In the genomic region with DNA sequence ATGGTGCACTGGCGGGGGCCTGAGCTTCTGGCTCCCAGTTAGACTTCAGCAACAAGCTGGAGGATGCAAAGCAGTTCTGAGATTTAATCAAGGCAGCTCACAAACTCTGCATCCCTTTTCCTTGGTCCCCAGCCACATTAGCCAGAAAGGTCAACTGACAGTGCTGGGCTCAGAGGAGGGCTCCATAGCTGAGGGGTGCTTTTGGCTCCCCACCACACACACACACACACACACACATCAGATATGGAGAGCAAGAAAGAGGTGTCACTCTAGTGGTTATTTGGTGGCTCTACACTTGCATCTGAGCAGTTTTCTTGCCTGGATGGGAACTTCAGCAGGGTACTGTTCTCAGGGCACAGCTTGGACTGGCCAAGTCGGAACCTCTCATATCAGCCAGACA, we compare ENCODE assay signal across 8 mouse cellular contexts. TPM values are rescaled to one million over a fixed set of nuclear protein-coding genes. Genes with fewer than 3 reads are reported as not detected.
DNase-seq lines count a peak whose midpoint lies in the region; ATAC-seq and TF ChIP-seq lines count a peak whose summit lies in the region.

No protein-coding gene starts in this region.

- H3K9ac ChIP-seq in embryonic facial prominence, embryonic 13.5 days: peak overlapping the region; percentile 58; the same call in 1 of the 2 replicates
- peak overlapping the region; percentile 51; the same call in 1 of the 2 replicates for H3K9ac ChIP-seq in hindbrain, postnatal 0 days (replicated peaks; ENCODE audit: low read length)
- 0 out of 2 replicates have a peak overlapping the region, but pooled peaks have one; percentile 11 for H3K9ac ChIP-seq in midbrain, embryonic 16.5 days (ENCODE audit: low read depth, low read length)

- H3K4me1 ChIP-seq in embryonic facial prominence, embryonic 13.5 days: peaks cover 14% of the 10 kb centered on the region
- H3K4me1 ChIP-seq in hindbrain, postnatal 0 days (ENCODE audit: insufficient read depth, low read length): peaks cover 12% of the 10 kb centered on the region; the same call in 1 of the 2 replicates
- H3K4me1 ChIP-seq in midbrain, embryonic 16.5 days (ENCODE audit: control insufficient read depth, insufficient read depth, low read length): peaks cover 14% of the 10 kb centered on the region

- ATAC-seq in embryonic facial prominence, embryonic 13.5 days (ENCODE audit: insufficient number of reproducible peaks, insufficient read depth, low FRiP score, low TSS enrichment, low read depth): no peak
- ATAC-seq in hindbrain, postnatal 0 days: peak; percentile 87
- peak; percentile 38; the same call in 1 of the 2 replicates for ATAC-seq in midbrain, embryonic 16.5 days

- no peak overlapping the region for H3K27ac ChIP-seq in embryonic facial prominence, embryonic 13.5 days
- H3K27ac ChIP-seq in hindbrain, postnatal 0 days: peak overlapping the region; percentile 65; the same call in 1 of the 2 replicates
- no peak overlapping the region for H3K27ac ChIP-seq in midbrain, embryonic 16.5 days (ENCODE audit: low read length)

- peaks cover 28% of the 10 kb centered on the region for H3K27me3 ChIP-seq in embryonic facial prominence, embryonic 13.5 days
- no peaks in the 10 kb centered on the region; the same call in 1 of the 2 replicates for H3K27me3 ChIP-seq in hindbrain, postnatal 0 days (ENCODE audit: insufficient read depth, low read length)
- H3K27me3 ChIP-seq in midbrain, embryonic 16.5 days (ENCODE audit: control insufficient read depth, insufficient read depth, low read depth, low read length): no peaks in the 10 kb centered on the region

- peak; percentile 46 for DNase-seq in gastrocnemius, adult 18-20 months (ENCODE audit: low spot score)
- DNase-seq in gastrocnemius, postnatal 4 days (ENCODE audit: low spot score in 2 of 2): no peak
- peak; percentile 41 for DNase-seq in hindbrain, postnatal 0 days (ENCODE audit: low spot score)
- no peak for DNase-seq in thymus, postnatal 36 days
- DNase-seq in adrenal gland, adult 2 months: no peak
- DNase-seq in left cerebral cortex, postnatal 25 days (ENCODE audit: low spot score in 2 of 2): no peak

- intact Hi-C loops in left cerebral cortex, postnatal 25 days (cut with DNase I): no loop called here

- H3K4me3 ChIP-seq in embryonic facial prominence, embryonic 13.5 days: peak overlapping the region; percentile 42
- peak overlapping the region; percentile 39 for H3K4me3 ChIP-seq in hindbrain, postnatal 0 days (ENCODE audit: low read length)
- peak overlapping the region; percentile 34 for H3K4me3 ChIP-seq in midbrain, embryonic 16.5 days (ENCODE audit: low read depth, low read length)

- no peaks in the 10 kb centered on the region for H3K36me3 ChIP-seq in embryonic facial prominence, embryonic 13.5 days
- no peaks in the 10 kb centered on the region for H3K36me3 ChIP-seq in hindbrain, postnatal 0 days (ENCODE audit: insufficient read depth, low read length)
- H3K36me3 ChIP-seq in midbrain, embryonic 16.5 days (ENCODE audit: control insufficient read depth, insufficient read depth, low read length): no peaks in the 10 kb centered on the region

- H3K4me2 ChIP-seq in embryonic facial prominence, embryonic 13.5 days: peak overlapping the region; percentile 81
- peak overlapping the region; percentile 83 for H3K4me2 ChIP-seq in hindbrain, postnatal 0 days (ENCODE audit: low read depth, low read length)
- peak overlapping the region; percentile 71 for H3K4me2 ChIP-seq in midbrain, embryonic 16.5 days (ENCODE audit: low read length)

- 38% methylated on average over 2 of the region's 2 CpGs for WGBS in embryonic facial prominence, embryonic 13.5 days
- 33% methylated on average over 2 of the region's 2 CpGs for WGBS in hindbrain, postnatal 0 days
- WGBS in midbrain, embryonic 16.5 days: 38% methylated on average over 2 of the region's 2 CpGs

- H3K9me3 ChIP-seq in embryonic facial prominence, embryonic 13.5 days: no peaks in the 10 kb centered on the region
- no peaks in the 10 kb centered on the region for H3K9me3 ChIP-seq in hindbrain, postnatal 0 days (ENCODE audit: low read length)
- no peaks in the 10 kb centered on the region for H3K9me3 ChIP-seq in midbrain, embryonic 16.5 days (replicated peaks; ENCODE audit: control insufficient read depth, low read length, poor library complexity, severe bottlenecking)

- TF ChIP-seq CTCF in hindbrain, postnatal 0 days (IDR thresholded peaks at IDR 0.05; ENCODE audit: low read depth): peak; percentile 66

RNA-seq across cellular contexts. Expression of a gene that starts 0.5 kb away (rescaled TPM):
- total RNA-seq in gastrocnemius, adult 18-20 months (2021): 100 to 1,000 TPM; 737 to 931 TPM
- 100 to 1,000 TPM; 485 to 529 TPM for total RNA-seq in gastrocnemius, postnatal 4 days (2021)
- 15.9 and 18.2 TPM in 2 replicates for polyA plus RNA-seq in embryonic facial prominence, embryonic 13.5 days (2015; fragmentation: Nextera tagmentation; extraction: Ambion mirVana)
- 23.6 and 28.8 TPM in 2 replicates for total RNA-seq in hindbrain, postnatal 0 days (2014; rRNA removed)
- 20.8 and 22.3 TPM in 2 replicates for polyA plus RNA-seq in hindbrain, postnatal 0 days (2015; fragmentation: Nextera tagmentation; extraction: Ambion mirVana)
- 16.9 and 24.1 TPM in 2 replicates for polyA plus RNA-seq in midbrain, embryonic 16.5 days (2015; fragmentation: Nextera tagmentation; extraction: Ambion mirVana)
- 1 to 10 TPM; 1.3 to 1.7 TPM for total RNA-seq in adrenal gland, adult 2 months (2021)
- polyA plus RNA-seq in adrenal gland, adult 2 months (2012; rRNA removed): 0.90 and 1.3 TPM in 2 replicates
- 1 to 10 TPM; 2.7 TPM for total RNA-seq in left cerebral cortex, postnatal 25 days (2021)

RNA-seq across cellular contexts. Expression of a gene that starts 48.6 kb away (rescaled TPM):
- under 1 TPM; 0.09 to 0.14 TPM for total RNA-seq in gastrocnemius, adult 18-20 months (2021)
- total RNA-seq in gastrocnemius, postnatal 4 days (2021): not detected
- not detected in 2 replicates for polyA plus RNA-seq in embryonic facial prominence, embryonic 13.5 days (2015; fragmentation: Nextera tagmentation; extraction: Ambion mirVana)
- not detected in 2 replicates for total RNA-seq in hindbrain, postnatal 0 days (2014; rRNA removed)
- 0.19 and 0.21 TPM in 2 replicates for polyA plus RNA-seq in hindbrain, postnatal 0 days (2015; fragmentation: Nextera tagmentation; extraction: Ambion mirVana)
- 0.10 and 0.22 TPM in 2 replicates for polyA plus RNA-seq in midbrain, embryonic 16.5 days (2015; fragmentation: Nextera tagmentation; extraction: Ambion mirVana)
- not detected for total RNA-seq in adrenal gland, adult 2 months (2021)
- polyA plus RNA-seq in adrenal gland, adult 2 months (2012; rRNA removed): not detected in 2 replicates
- total RNA-seq in left cerebral cortex, postnatal 25 days (2021): 1 to 10 TPM; 1.3 to 1.4 TPM

Comparison
In these comparisons a context has a peak if more than half of its experiments do, and no peak if none do; other contexts are left out.
1. DNase-seq: peak in gastrocnemius, adult 18-20 months (single experiment) and hindbrain, postnatal 0 days (single experiment); none in gastrocnemius, postnatal 4 days (0 of 2), thymus, postnatal 36 days (0 of 2), adrenal gland, adult 2 months (single experiment) and left cerebral cortex, postnatal 25 days (0 of 2).
2. RNA of a gene that starts 0.5 kb away (total RNA-seq): 737 to 931 TPM in gastrocnemius, adult 18-20 months and 485 to 529 TPM in gastrocnemius, postnatal 4 days; 23.6 to 28.8 TPM in hindbrain, postnatal 0 days, 2.7 TPM in left cerebral cortex, postnatal 25 days and 1.3 to 1.7 TPM in adrenal gland, adult 2 months; every median in the first group is over 10 times any median in the second.
3. Peak in every context shown above with its lines, with median percentiles within 50 percentile points of each other: H3K4me2 ChIP-seq, H3K4me3 ChIP-seq and H3K9ac ChIP-seq.